Mouse (Mus musculus) lung, postnatal 0 days (tissue): ENCODE results near the gene Clec16a. TPM values are rescaled to one million over a fixed set of nuclear protein-coding genes. Genes with fewer than 3 reads are reported as not detected.
A peak's percentile ranks its signal among the peaks of the same experiment; 100 is the strongest.

Experiments used
- ATAC-seq: fragments of 200-750 bp; cut with Nextera tagmentation; 2 replicates; pipeline ENCODE4 v1.8.0; 2017; ENCODE audit warnings: moderate library complexity
- DNase-seq: peaks from one replicate; pipeline ENCODE4 v3.0.0-alpha.2; 2016; ENCODE audit warnings: low spot score
- H3K27ac ChIP-seq: fragments of 300-500 bp; sonication (generic); 2 replicates; pipeline ENCODE4 v1.5.1; 2014; ENCODE audit warnings: antibody characterized with exemption, mild to moderate bottlenecking, low read length, mixed read lengths
- H3K27me3 ChIP-seq: fragments of 300-500 bp; sonication (generic); replicated peaks from 2 replicates; pipeline ENCODE4 v1.6.1; 2014; ENCODE audit warnings: low read length, mixed read lengths; ENCODE audit not compliant: insufficient read depth
- H3K36me3 ChIP-seq: fragments of 300-500 bp; sonication (generic); 2 replicates; pipeline ENCODE4 v1.6.1; 2014; ENCODE audit warnings: low read length, mixed read lengths; ENCODE audit not compliant: insufficient read depth
- H3K4me1 ChIP-seq: fragments of 300-500 bp; sonication (generic); 2 replicates; pipeline ENCODE4 v1.6.1; 2014; ENCODE audit warnings: antibody characterized with exemption, low read depth, low read length, mixed read lengths; ENCODE audit not compliant: insufficient read depth
- H3K4me2 ChIP-seq: fragments of 300-500 bp; sonication (generic); replicated peaks from 2 replicates; pipeline ENCODE4 v1.6.1; 2014; ENCODE audit warnings: low read depth, mild to moderate bottlenecking, low read length, moderate library complexity, mixed read lengths
- H3K4me3 ChIP-seq: fragments of 300-500 bp; sonication (generic); 2 replicates; pipeline ENCODE4 v1.5.1; 2014; ENCODE audit warnings: low read depth, low read length
- H3K9ac ChIP-seq: fragments of 300-500 bp; sonication (generic); replicated peaks from 2 replicates; pipeline ENCODE4 v1.6.1; 2014; ENCODE audit warnings: low read depth, mild to moderate bottlenecking
- H3K9me3 ChIP-seq: fragments of 300-500 bp; sonication (generic); 2 replicates; pipeline ENCODE4 v1.6.1; 2016; ENCODE audit warnings: low read length, mixed read lengths
- CTCF ChIP-seq: IDR thresholded peaks from 2 replicates; pipeline ENCODE4 v1.5.1; 2016; ENCODE audit warnings: antibody characterized with exemption, mild to moderate bottlenecking
- EP300 ChIP-seq: IDR thresholded peaks from 2 replicates; pipeline ENCODE4 v1.6.1; 2016; ENCODE audit warnings: antibody characterized with exemption, mild to moderate bottlenecking, control low read depth
- WGBS: fragments of 180-500 bp; shearing (Covaris S2); extraction: QIAGEN DNeasy Blood & Tissue Kit; methylation state at CpG from one replicate; pipeline ENCODE4 v1.1.7; 2014; 5-methylcytosine and 5-hydroxymethylcytosine counted together
- polyA plus RNA-seq: library from polyadenylated mRNA; unstranded; fragments of >200 nt; fragmentation: Nextera tagmentation; extraction: Ambion mirVana; gene quantifications from 2 replicates; pipeline ENCODE4 v1.2.1, GENCODE M21; 2015

Gene Clec16a
- polyA plus RNA-seq, 1 experiment from 2014 or later = 32.0 TPM

DNA sequence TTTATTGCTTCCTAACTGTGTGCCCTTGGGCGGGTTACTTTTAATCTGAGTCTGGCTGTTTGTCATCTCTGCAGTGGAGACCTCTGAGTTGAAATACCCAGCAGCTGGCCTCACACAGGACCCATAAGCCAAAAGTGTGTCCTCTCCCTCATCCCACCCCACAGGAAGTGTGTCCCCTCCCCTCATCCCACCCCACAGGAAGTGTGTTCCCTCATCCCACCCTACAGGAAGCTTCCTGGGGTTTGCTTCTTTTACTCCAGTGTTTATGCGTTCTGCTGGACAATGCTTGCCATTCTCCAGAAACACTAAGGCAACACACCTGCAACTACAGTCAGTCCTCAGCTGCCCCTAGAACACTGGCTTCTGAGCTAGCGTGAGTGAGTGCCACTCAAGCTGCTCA lies 92.8 kb downstream of the Clec16a start:
- WGBS = 37% methylated on average over 3 of the region's 3 CpGs
- H3K27ac ChIP-seq = 0 out of 2 replicates have a peak overlapping the region, but pooled peaks have one; percentile 20

GRCm38 (mm10) chr16:10639111-10639889 lies 94.2 kb downstream of the Clec16a start:
- no peak for TF ChIP-seq CTCF
- TF ChIP-seq EP300 = no peak
- 52% methylated on average over 13 of the region's 13 CpGs for WGBS
- H3K27ac ChIP-seq = no peak overlapping the region
- peak; percentile 22; the same call in 1 of the 2 replicates for ATAC-seq
- no peak overlapping the region for H3K4me3 ChIP-seq
- H3K27me3 ChIP-seq = no peaks in the 10 kb centered on the region
- no peak overlapping the region for H3K9ac ChIP-seq
- H3K4me1 ChIP-seq = peaks cover 10% of the 10 kb centered on the region; the same call in 1 of the 2 replicates
- no peaks in the 10 kb centered on the region for H3K9me3 ChIP-seq
- no peak for DNase-seq
- no peak overlapping the region for H3K4me2 ChIP-seq
- no peaks in the 10 kb centered on the region for H3K36me3 ChIP-seq

More for the DNA sequence above, 92.8 kb downstream of the Clec16a start:
- no peak for DNase-seq
- TF ChIP-seq CTCF = no peak
- peak; percentile 82 for TF ChIP-seq EP300
- peaks cover 10% of the 10 kb centered on the region; the same call in 1 of the 2 replicates for H3K4me1 ChIP-seq
- H3K4me2 ChIP-seq = no peak overlapping the region
- no peaks in the 10 kb centered on the region for H3K9me3 ChIP-seq
- no peaks in the 10 kb centered on the region for H3K36me3 ChIP-seq
- H3K9ac ChIP-seq = no peak overlapping the region
- no peak overlapping the region for H3K4me3 ChIP-seq
- ATAC-seq = peak; percentile 67
- H3K27me3 ChIP-seq = no peaks in the 10 kb centered on the region

- DNase-seq = peak; percentile 91
- no peak overlapping the region for H3K4me3 ChIP-seq
- no peak overlapping the region for H3K4me2 ChIP-seq
- whole genome bisulfite sequencing = 7% methylated on average over 5 of the region's 5 CpGs
- no peaks in the 10 kb centered on the region for H3K27me3 ChIP-seq
- no peak overlapping the region for H3K9ac ChIP-seq
- no peaks in the 10 kb centered on the region for H3K36me3 ChIP-seq
- H3K4me1 ChIP-seq = peaks cover 10% of the 10 kb centered on the region; the same call in 1 of the 2 replicates
- H3K9me3 ChIP-seq = no peaks in the 10 kb centered on the region
- peak; percentile 59 for ATAC-seq
- H3K27ac ChIP-seq = no peak overlapping the region
- peak; percentile 91 for TF ChIP-seq CTCF
- no peak for TF ChIP-seq EP300
Measured at GRCm38 (mm10) chr16:10640041-10640440, 94.9 kb downstream of the Clec16a start.

DNA sequence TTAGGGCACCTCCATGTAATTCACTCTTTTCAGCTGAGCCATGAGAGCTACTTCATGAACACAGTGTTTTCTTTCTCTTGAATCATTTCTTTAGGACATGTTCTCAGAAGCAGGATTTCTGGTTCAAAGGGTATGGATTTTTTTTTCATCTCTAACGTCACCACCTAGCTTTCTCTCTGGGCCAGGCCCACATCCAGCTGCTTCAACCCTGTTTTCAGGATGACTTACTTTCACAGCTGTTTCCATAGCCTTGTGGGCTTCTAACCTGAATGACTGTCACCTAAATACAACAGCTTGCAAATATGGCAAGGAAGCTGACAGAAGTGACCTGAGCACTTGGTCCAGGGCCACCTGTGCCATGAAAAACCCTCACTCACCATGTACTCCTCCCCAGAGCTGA lies 96.0 kb downstream of the Clec16a start:
- DNase-seq (no peak), ATAC-seq (no peak)
- no peaks in the 10 kb centered on the region for H3K27me3 ChIP-seq
- H3K36me3 ChIP-seq = no peaks in the 10 kb centered on the region
- no peaks in the 10 kb centered on the region for H3K9me3 ChIP-seq
- H3K27ac ChIP-seq = no peak overlapping the region
- TF ChIP-seq CTCF = no peak
- TF ChIP-seq EP300 = no peak
- H3K4me2 ChIP-seq = no peak overlapping the region
- peaks cover 10% of the 10 kb centered on the region; the same call in 1 of the 2 replicates for H3K4me1 ChIP-seq
- no peak overlapping the region for H3K9ac ChIP-seq
- 81% methylated on average over 1 of the region's 1 CpGs for WGBS
- H3K4me3 ChIP-seq = no peak overlapping the region

GRCm38 (mm10) chr16:10642857-10643633 lies 97.9 kb downstream of the Clec16a start:
- no peaks in the 10 kb centered on the region for H3K9me3 ChIP-seq
- H3K27me3 ChIP-seq = no peaks in the 10 kb centered on the region
- no peak overlapping the region for H3K27ac ChIP-seq
- peaks cover 10% of the 10 kb centered on the region; the same call in 1 of the 2 replicates for H3K4me1 ChIP-seq
- H3K4me2 ChIP-seq = no peak overlapping the region
- no peak overlapping the region for H3K4me3 ChIP-seq
- 38% methylated on average over 4 of the region's 4 CpGs for WGBS
- no peaks in the 10 kb centered on the region for H3K36me3 ChIP-seq
- TF ChIP-seq CTCF (no peak), EP300 (no peak)
- no peak overlapping the region for H3K9ac ChIP-seq
- DNase-seq (no peak), ATAC-seq (no peak)

DNA sequence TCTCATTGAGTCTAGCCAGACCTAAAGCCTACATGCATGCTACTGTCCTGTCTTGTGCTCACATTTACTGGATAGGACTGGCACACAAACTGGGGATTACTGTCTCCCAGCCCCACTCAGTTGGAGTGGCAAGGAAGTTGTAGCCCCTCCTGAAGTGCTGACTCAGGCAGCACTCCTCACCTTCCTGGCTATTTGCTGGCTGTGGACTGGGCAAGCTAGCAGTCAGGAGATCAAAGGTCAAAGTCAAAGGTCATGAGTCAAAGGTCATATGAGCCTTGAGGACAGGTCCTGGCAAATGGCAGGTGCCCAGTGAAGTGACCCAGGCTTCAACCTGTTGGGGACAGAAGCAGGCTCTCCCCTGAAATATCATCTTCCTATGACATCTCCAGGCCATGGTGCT lies 99.1 kb downstream of the Clec16a start:
- H3K9me3 ChIP-seq = no peaks in the 10 kb centered on the region
- no peaks in the 10 kb centered on the region for H3K36me3 ChIP-seq
- H3K27ac ChIP-seq = no peak overlapping the region
- ATAC-seq (no peak), DNase-seq (no peak)
- no peak for TF ChIP-seq EP300
- no peak for TF ChIP-seq CTCF
- peaks cover 2% of the 10 kb centered on the region; the same call in 1 of the 2 replicates for H3K4me1 ChIP-seq
- H3K4me2 ChIP-seq = no peak overlapping the region
- no peaks in the 10 kb centered on the region for H3K27me3 ChIP-seq
- no peak overlapping the region for H3K9ac ChIP-seq
- H3K4me3 ChIP-seq = no peak overlapping the region
